Mouse (Mus musculus): ENCODE results near the gene Sstr5. TPM values are rescaled to one million over a fixed set of nuclear protein-coding genes. Genes with fewer than 3 reads are reported as not detected.
A peak's percentile ranks its signal among the peaks of the same experiment; 100 is the strongest.

Gene Sstr5
- polyA plus RNA-seq, 1 experiment, result not detected

GRCm38 (mm10) chr17:25530357-25531022 is 33.4 kb upstream of the Sstr5 start:
- H3K4me3 ChIP-seq, result no peak overlapping the region
- no peaks in the 10 kb centered on the region for H3K27me3 ChIP-seq (ENCODE audit: control insufficient read depth, insufficient read depth, insufficient read length)
- no peak overlapping the region for H3ac ChIP-seq (ENCODE audit: control insufficient read depth, insufficient read length)
- H3K4me2 ChIP-seq (ENCODE audit: low read depth), result no peak overlapping the region
- H3K79me2 ChIP-seq (ENCODE audit: control insufficient read depth, insufficient read depth), result no peaks in the 10 kb centered on the region
- no peaks in the 10 kb centered on the region for H3K36me3 ChIP-seq (ENCODE audit: control insufficient read depth, insufficient read depth)
- no peak for TF ChIP-seq TCF12 (IDR thresholded peaks at IDR 0.05; ENCODE audit: insufficient read depth, poor library complexity, severe bottlenecking)
- TF ChIP-seq MYOG (IDR thresholded peaks at IDR 0.05; ENCODE audit: control insufficient read depth in 1 of 3, insufficient read depth in 1 of 3, insufficient read length in 2 of 3, low read depth in 2 of 3), result peak in 2 of 3 experiments; percentile 66 to 82
- TF ChIP-seq CEBPB (IDR thresholded peaks at IDR 0.05; ENCODE audit: insufficient read depth, poor library complexity, severe bottlenecking), result no peak
- no peak for TF ChIP-seq USF1 (IDR thresholded peaks at IDR 0.05; ENCODE audit: low read depth)
- no peak for TF ChIP-seq TCF3 (IDR thresholded peaks at IDR 0.05; ENCODE audit: insufficient read length, low read depth)
- TF ChIP-seq POLR2AphosphoS2 (IDR thresholded peaks at IDR 0.05; ENCODE audit: insufficient read length, low read depth), result peak; percentile 29
- TF ChIP-seq E2F4 (IDR thresholded peaks at IDR 0.05; ENCODE audit: insufficient read depth), result no peak
- peak in 2 of 3 experiments; percentile 68 to 74 for TF ChIP-seq MYOD1 (IDR thresholded peaks at IDR 0.05; ENCODE audit: control insufficient read depth in 1 of 3, insufficient read length in 2 of 3, low read depth in 2 of 3)
- TF ChIP-seq REST (IDR thresholded peaks at IDR 0.05; ENCODE audit: insufficient read depth, insufficient read length), result no peak

- no peak for TF ChIP-seq SRF (IDR thresholded peaks at IDR 0.05; ENCODE audit: control insufficient read depth, insufficient read length, low read depth)
- TF ChIP-seq MYOG (IDR thresholded peaks at IDR 0.05; ENCODE audit: control insufficient read depth in 1 of 3, insufficient read depth in 1 of 3, insufficient read length in 2 of 3, low read depth in 2 of 3), result no peak
- no peak for TF ChIP-seq USF1 (IDR thresholded peaks at IDR 0.05; ENCODE audit: low read depth)
- no peak for TF ChIP-seq MYOD1 (IDR thresholded peaks at IDR 0.05; ENCODE audit: control insufficient read depth in 1 of 3, insufficient read length in 2 of 3, low read depth in 2 of 3)
- Histone ChIP-seq H3K79me2 (ENCODE audit: control insufficient read depth, insufficient read depth) (no peaks in the 10 kb centered on the region), H3K4me2 (ENCODE audit: low read depth) (peak overlapping the region; percentile 31), H3K36me3 (ENCODE audit: control insufficient read depth, insufficient read depth) (no peaks in the 10 kb centered on the region), H3K4me3 (no peak overlapping the region), H3ac (ENCODE audit: control insufficient read depth, insufficient read length) (no peak overlapping the region), H3K27me3 (ENCODE audit: control insufficient read depth, insufficient read depth, insufficient read length) (no peaks in the 10 kb centered on the region)
These were observed 25.0 kb upstream of the Sstr5 start for GRCm38 (mm10) chr17:25522080-25522479.

GRCm38 (mm10) chr17:25520492-25520891 is 23.4 kb upstream of the Sstr5 start:
- TF ChIP-seq CEBPB (IDR thresholded peaks at IDR 0.05; ENCODE audit: insufficient read depth, poor library complexity, severe bottlenecking), result no peak
- no peak for TF ChIP-seq POLR2A (IDR thresholded peaks at IDR 0.05; ENCODE audit: insufficient read length, low read depth)
- TF ChIP-seq POLR2AphosphoS2 (IDR thresholded peaks at IDR 0.05; ENCODE audit: insufficient read length, low read depth), result no peak
- no peak for TF ChIP-seq REST (IDR thresholded peaks at IDR 0.05; ENCODE audit: insufficient read depth, insufficient read length)
- TF ChIP-seq MYOD1 (IDR thresholded peaks at IDR 0.05; ENCODE audit: control insufficient read depth in 1 of 3, insufficient read length in 2 of 3, low read depth in 2 of 3), result no peak
- TF ChIP-seq TCF3 (IDR thresholded peaks at IDR 0.05; ENCODE audit: insufficient read length, low read depth), result no peak
- TF ChIP-seq MAX (IDR thresholded peaks at IDR 0.05; ENCODE audit: low read depth), result no peak
- no peak for TF ChIP-seq E2F4 (IDR thresholded peaks at IDR 0.05; ENCODE audit: insufficient read depth)
- TF ChIP-seq SRF (IDR thresholded peaks at IDR 0.05; ENCODE audit: control insufficient read depth, insufficient read length, low read depth), result no peak
- no peak for TF ChIP-seq MYOG (IDR thresholded peaks at IDR 0.05; ENCODE audit: control insufficient read depth in 1 of 3, insufficient read depth in 1 of 3, insufficient read length in 2 of 3, low read depth in 2 of 3)
- TF ChIP-seq TCF12 (IDR thresholded peaks at IDR 0.05; ENCODE audit: insufficient read depth, poor library complexity, severe bottlenecking), result no peak
- TF ChIP-seq USF1 (IDR thresholded peaks at IDR 0.05; ENCODE audit: low read depth), result no peak
- H3K36me3 ChIP-seq (ENCODE audit: control insufficient read depth, insufficient read depth), result no peaks in the 10 kb centered on the region
- no peak overlapping the region for H3K4me2 ChIP-seq (ENCODE audit: low read depth)
- H3K4me3 ChIP-seq, result no peak overlapping the region
- H3K79me2 ChIP-seq (ENCODE audit: control insufficient read depth, insufficient read depth), result no peaks in the 10 kb centered on the region
- no peaks in the 10 kb centered on the region for H3K27me3 ChIP-seq (ENCODE audit: control insufficient read depth, insufficient read depth, insufficient read length)
- H3ac ChIP-seq (ENCODE audit: control insufficient read depth, insufficient read length), result no peak overlapping the region

GRCm38 (mm10) chr17:25519511-25519910 is 22.4 kb upstream of the Sstr5 start:
- no peaks in the 10 kb centered on the region for H3K36me3 ChIP-seq (ENCODE audit: control insufficient read depth, insufficient read depth)
- H3K4me2 ChIP-seq (ENCODE audit: low read depth), result no peak overlapping the region
- H3K4me3 ChIP-seq, result no peak overlapping the region
- no peaks in the 10 kb centered on the region for H3K79me2 ChIP-seq (ENCODE audit: control insufficient read depth, insufficient read depth)
- no peak for TF ChIP-seq MYOG (IDR thresholded peaks at IDR 0.05; ENCODE audit: control insufficient read depth in 1 of 3, insufficient read depth in 1 of 3, insufficient read length in 2 of 3, low read depth in 2 of 3)
- no peak for TF ChIP-seq POLR2AphosphoS2 (IDR thresholded peaks at IDR 0.05; ENCODE audit: insufficient read length, low read depth)
- no peak for TF ChIP-seq TCF3 (IDR thresholded peaks at IDR 0.05; ENCODE audit: insufficient read length, low read depth)
- TF ChIP-seq MAX (IDR thresholded peaks at IDR 0.05; ENCODE audit: low read depth), result no peak
- TF ChIP-seq REST (IDR thresholded peaks at IDR 0.05; ENCODE audit: insufficient read depth, insufficient read length), result no peak
- no peaks in the 10 kb centered on the region for H3K27me3 ChIP-seq (ENCODE audit: control insufficient read depth, insufficient read depth, insufficient read length)
- no peak overlapping the region for H3ac ChIP-seq (ENCODE audit: control insufficient read depth, insufficient read length)

- no peaks in the 10 kb centered on the region for H3K36me3 ChIP-seq (ENCODE audit: control insufficient read depth, insufficient read depth)
- no peak overlapping the region for H3K4me2 ChIP-seq (ENCODE audit: low read depth)
- H3K79me2 ChIP-seq (ENCODE audit: control insufficient read depth, insufficient read depth), result no peaks in the 10 kb centered on the region
- H3K27me3 ChIP-seq (ENCODE audit: control insufficient read depth, insufficient read depth, insufficient read length), result no peaks in the 10 kb centered on the region
- no peak overlapping the region for H3K4me3 ChIP-seq
- no peak overlapping the region for H3ac ChIP-seq (ENCODE audit: control insufficient read depth, insufficient read length)
- TF ChIP-seq POLR2AphosphoS2 (IDR thresholded peaks at IDR 0.05; ENCODE audit: insufficient read length, low read depth) (no peak), CEBPB (IDR thresholded peaks at IDR 0.05; ENCODE audit: insufficient read depth, poor library complexity, severe bottlenecking) (no peak), TCF3 (IDR thresholded peaks at IDR 0.05; ENCODE audit: insufficient read length, low read depth) (no peak), MYOG (IDR thresholded peaks at IDR 0.05; ENCODE audit: control insufficient read depth in 1 of 3, insufficient read depth in 1 of 3, insufficient read length in 2 of 3, low read depth in 2 of 3) (no peak), MYOD1 (IDR thresholded peaks at IDR 0.05; ENCODE audit: control insufficient read depth in 1 of 3, insufficient read length in 2 of 3, low read depth in 2 of 3) (no peak), E2F4 (IDR thresholded peaks at IDR 0.05; ENCODE audit: insufficient read depth) (no peak), TCF12 (IDR thresholded peaks at IDR 0.05; ENCODE audit: insufficient read depth, poor library complexity, severe bottlenecking) (no peak), USF1 (IDR thresholded peaks at IDR 0.05; ENCODE audit: low read depth) (no peak), MAX (IDR thresholded peaks at IDR 0.05; ENCODE audit: low read depth) (no peak), POLR2A (IDR thresholded peaks at IDR 0.05; ENCODE audit: insufficient read length, low read depth) (no peak), SRF (IDR thresholded peaks at IDR 0.05; ENCODE audit: control insufficient read depth, insufficient read length, low read depth) (no peak), REST (IDR thresholded peaks at IDR 0.05; ENCODE audit: insufficient read depth, insufficient read length) (no peak)
These were observed 21.1 kb upstream of the Sstr5 start for GRCm38 (mm10) chr17:25518144-25518543.
